Mouse (Mus musculus) urinary bladder, postnatal 4 days (tissue): ENCODE measurements around the gene Cap1.
"Not testable (repeated sequence)": the region's sequence is repeated elsewhere in the genome, so short reads cannot be mapped to it uniquely, and the experiment has no call there.

Source experiments
- DNase-seq, 2 experiments: peaks; one replicate each; pipeline ENCODE4 v3.0.0; 2021 to 2022; ENCODE audit warnings: low spot score in 2 of 2

The Cap1 gene

DNA sequence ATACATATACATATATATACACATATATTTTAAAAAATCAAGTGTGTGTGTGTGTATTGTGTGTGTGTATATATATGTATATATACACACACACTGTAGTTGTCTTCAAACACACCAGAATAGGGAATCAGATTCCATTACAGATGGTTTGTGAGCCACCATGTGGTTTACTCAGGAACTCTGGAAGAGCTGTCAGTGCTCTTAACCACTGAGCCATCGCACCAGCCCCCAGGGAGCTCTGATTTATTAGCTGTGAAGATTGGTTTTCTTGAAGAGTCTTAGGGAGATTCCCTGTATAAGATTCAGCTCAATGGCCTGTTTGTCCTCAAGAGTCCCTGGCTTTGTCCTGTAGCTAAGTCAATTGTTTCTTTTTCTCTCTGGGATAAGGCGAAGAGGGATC, 47.9 kb downstream of the Cap1 start:
- DNase-seq = no peak

DNA sequence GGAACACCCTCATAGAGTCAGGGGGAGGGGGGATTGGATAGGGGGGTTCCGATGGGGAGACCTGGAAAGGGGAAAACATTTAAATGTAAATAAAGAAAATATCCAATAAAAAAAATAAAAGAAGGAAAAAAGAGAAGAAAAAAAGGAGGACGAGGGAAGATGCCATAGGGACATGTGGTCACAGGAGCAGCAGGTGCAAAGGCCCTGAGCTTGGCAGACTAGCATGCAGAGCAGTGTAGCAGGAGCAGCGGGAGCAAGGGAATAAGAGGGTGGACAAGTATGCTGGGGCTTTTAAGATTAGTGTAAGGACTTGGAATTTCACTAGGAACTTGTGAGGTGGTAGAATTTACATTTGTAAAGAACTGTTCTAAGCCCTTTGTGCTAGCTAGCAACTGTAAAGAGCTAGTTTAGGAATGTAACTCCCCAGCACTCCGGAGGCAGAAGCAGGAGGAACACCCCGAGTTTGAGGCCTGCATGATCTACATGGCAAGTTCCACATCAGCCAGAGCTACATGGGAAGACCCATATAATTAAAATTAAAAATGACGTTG, 48.6 kb downstream of the Cap1 start:
- DNase-seq = no peak

- no peak for DNase-seq
Measured at GRCm38 (mm10) chr4:122836403-122836775, 49.5 kb downstream of the Cap1 start.

GRCm38 (mm10) chr4:122835530-122836402, 50.1 kb downstream of the Cap1 start, which contains the start of gene Ppt1:
Ppt1 (plus strand) TSS chr4:122836242.
- DNase-seq = peak; percentile 71 to 87

GRCm38 (mm10) chr4:122831888-122832287, 54.0 kb downstream of the Cap1 start:
- no peak for DNase-seq

DNA sequence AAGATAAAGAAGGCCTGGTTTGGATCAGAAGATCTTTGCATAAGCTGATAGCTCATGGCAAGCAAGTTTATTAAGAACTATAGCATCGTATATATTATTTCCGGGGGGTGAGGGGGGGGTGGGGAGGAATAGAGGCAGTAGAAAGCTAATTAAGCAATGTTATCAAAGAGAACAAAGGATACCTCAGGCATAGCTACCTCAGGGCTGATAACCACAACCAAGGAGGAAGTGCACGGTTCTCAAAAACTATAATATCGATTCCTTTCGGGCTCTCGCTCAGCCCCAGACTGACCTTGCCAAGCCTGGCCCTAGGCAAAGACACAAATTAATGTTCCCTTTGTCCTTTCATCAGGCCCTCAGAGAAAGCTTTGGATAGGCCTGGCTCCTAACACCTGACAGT, 56.5 kb downstream of the Cap1 start:
- DNase-seq = no peak

DNA sequence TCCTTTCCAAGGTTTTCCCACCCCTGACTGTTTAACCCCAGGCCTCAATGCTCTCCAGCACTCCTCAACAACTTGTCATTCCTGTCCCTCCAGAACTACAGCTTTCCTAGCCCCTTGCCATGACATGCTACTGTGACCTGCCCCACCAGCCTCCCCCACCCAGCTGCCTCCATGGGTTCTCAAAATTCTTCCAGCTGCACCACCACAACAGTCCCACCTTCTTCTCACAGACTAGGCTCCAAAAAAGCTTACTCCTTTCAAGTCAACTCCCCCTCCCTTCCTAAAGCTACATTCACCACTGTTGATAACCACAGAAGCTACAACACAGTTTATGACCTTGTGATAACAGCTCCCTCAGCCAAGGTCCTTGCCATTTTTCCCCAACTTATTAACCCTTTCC, 58.2 kb downstream of the Cap1 start:
- DNase-seq = no peak

- not testable (repeated sequence) for DNase-seq
Measured at GRCm38 (mm10) chr4:122820941-122821340, 64.9 kb downstream of the Cap1 start.

DNA sequence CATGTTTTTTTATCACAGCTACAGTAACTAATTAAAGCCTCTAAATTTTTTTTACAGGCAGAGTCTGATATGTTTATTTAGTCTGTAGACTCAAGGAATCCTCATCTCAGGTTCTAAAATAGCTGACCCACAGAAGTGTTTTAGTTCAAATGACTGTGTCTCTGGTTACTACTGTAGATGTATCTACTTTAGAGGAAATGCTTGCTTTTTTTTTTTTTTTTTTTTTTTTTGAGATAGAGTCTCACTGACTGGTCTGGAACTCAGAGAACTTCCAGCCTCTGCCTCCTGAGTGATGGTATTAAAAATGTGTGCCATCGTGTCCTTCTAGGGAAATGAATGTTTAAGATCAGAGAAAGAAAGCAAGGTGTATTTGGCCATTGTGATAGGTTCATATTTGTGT, 69.7 kb downstream of the Cap1 start:
- DNase-seq = no peak

- no peak for DNase-seq
Measured at GRCm38 (mm10) chr4:122811824-122812223, 74.0 kb downstream of the Cap1 start.

GRCm38 (mm10) chr4:122811180-122811579, 74.7 kb downstream of the Cap1 start:
- no peak for DNase-seq
